Mouse (Mus musculus): ENCODE results near the gene Esrrb.

Gene Esrrb

GRCm38 (mm10) chr12:86360696-86361631 is at the start of gene Esrrb:
Gene Esrrb (plus strand): TSS chr12:86361117.
- no peak for DNase-seq

GRCm38 (mm10) chr12:86320629-86321028 is 40.3 kb upstream of the Esrrb start:
- no peak for DNase-seq

- no peak for DNase-seq
Measured at GRCm38 (mm10) chr12:86324297-86324696, 36.6 kb upstream of the Esrrb start.

GRCm38 (mm10) chr12:86329813-86330212 is 31.1 kb upstream of the Esrrb start:
- no peak for DNase-seq

- no peak for DNase-seq
Measured at GRCm38 (mm10) chr12:86330684-86331083, 30.2 kb upstream of the Esrrb start.

GRCm38 (mm10) chr12:86331248-86331647 is 29.7 kb upstream of the Esrrb start:
- DNase-seq, result no peak

- no peak for DNase-seq
Measured at GRCm38 (mm10) chr12:86336209-86336608, 24.7 kb upstream of the Esrrb start.

GRCm38 (mm10) chr12:86336887-86337286 is 24.0 kb upstream of the Esrrb start:
- DNase-seq, result no peak

GRCm38 (mm10) chr12:86349477-86349876 is 11.4 kb upstream of the Esrrb start:
- no peak for DNase-seq

- DNase-seq, result no peak
Measured at GRCm38 (mm10) chr12:86359406-86359805, 1.5 kb upstream of the Esrrb start.

- no peak for DNase-seq
Measured at GRCm38 (mm10) chr12:86359873-86360272, 1.0 kb upstream of the Esrrb start.

- no peak for DNase-seq
Measured at GRCm38 (mm10) chr12:86364285-86364684, 3.4 kb downstream of the Esrrb start.

GRCm38 (mm10) chr12:86364756-86365155 is 3.8 kb downstream of the Esrrb start:
- no peak for DNase-seq

- no peak for DNase-seq
Measured at GRCm38 (mm10) chr12:86370611-86371383, 9.9 kb downstream of the Esrrb start.

GRCm38 (mm10) chr12:86374286-86374685 is 13.4 kb downstream of the Esrrb start:
- DNase-seq, result no peak

GRCm38 (mm10) chr12:86379672-86380213 is 18.8 kb downstream of the Esrrb start:
- DNase-seq, result no peak

- no peak for DNase-seq
Measured at GRCm38 (mm10) chr12:86383803-86384202, 22.9 kb downstream of the Esrrb start.

- no peak for DNase-seq
Measured at GRCm38 (mm10) chr12:86387671-86388270, 26.9 kb downstream of the Esrrb start.

- no peak for DNase-seq
Measured at GRCm38 (mm10) chr12:86394773-86395172, 33.9 kb downstream of the Esrrb start.

- no peak for DNase-seq
Measured at GRCm38 (mm10) chr12:86395326-86395725, 34.4 kb downstream of the Esrrb start.

- no peak for DNase-seq
Measured at GRCm38 (mm10) chr12:86398762-86399161, 37.8 kb downstream of the Esrrb start.

- DNase-seq, result peak; percentile 75
Measured at GRCm38 (mm10) chr12:86402718-86403117, 41.8 kb downstream of the Esrrb start.

GRCm38 (mm10) chr12:86421490-86421904 is 60.6 kb downstream of the Esrrb start:
- DNase-seq, result peak; percentile 44
